Mouse (Mus musculus): ENCODE data around the gene Larp4. TPM values are rescaled to one million over a fixed set of nuclear protein-coding genes. Genes with fewer than 3 reads are reported as not detected.

Larp4 gene
- total RNA-seq, 2 experiments from 2014 or later, result 52.3 to 56.8 TPM

DNA sequence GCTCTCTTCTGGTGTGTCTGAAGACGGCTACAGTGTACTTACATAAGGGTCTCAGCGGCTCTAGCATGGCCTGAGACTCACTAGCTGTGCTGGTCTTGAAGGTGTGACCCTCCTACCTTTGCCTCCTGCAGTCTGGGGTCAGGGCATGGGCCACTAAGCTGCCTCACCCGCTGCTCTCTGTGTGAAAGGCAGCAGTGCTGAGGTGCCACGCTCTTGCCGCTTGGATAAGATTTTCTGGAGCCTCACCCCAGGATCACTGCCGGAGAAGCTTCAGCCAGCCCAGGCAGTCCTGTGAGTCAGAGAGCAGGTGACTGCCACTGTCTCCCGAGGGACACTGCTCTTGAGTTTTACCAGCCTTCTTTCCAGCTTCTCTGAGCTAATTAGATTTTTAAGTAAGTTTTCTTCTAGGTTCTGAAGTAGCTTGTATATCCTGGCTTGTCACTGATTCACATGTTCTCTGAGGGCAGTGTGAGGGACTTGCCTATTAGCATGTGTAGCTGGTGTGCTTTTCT, 86.6 kb downstream of the Larp4 start:
- no peak for DNase-seq (ENCODE audit: low spot score in 2 of 2)

DNA sequence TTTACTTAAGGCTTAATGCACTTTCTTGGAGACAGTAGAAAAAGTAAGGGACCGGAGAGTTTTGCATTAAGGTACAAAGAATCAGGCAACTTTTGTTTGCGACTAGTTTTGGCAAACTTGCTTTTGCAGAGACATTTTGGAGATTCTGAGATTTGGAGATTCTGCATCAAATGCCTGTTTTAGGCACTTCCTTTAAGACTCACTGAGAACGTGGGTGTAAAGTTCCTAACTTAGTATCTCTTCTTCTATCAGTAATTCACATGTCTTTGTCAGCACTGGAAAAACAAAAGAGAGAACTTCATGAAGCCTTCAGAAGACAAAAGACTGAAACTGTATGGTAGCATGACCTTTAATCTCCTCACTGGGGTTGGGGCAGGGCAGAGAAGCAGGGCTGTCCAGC, 87.8 kb downstream of the Larp4 start:
- no peak for DNase-seq (ENCODE audit: low spot score in 2 of 2)

DNA sequence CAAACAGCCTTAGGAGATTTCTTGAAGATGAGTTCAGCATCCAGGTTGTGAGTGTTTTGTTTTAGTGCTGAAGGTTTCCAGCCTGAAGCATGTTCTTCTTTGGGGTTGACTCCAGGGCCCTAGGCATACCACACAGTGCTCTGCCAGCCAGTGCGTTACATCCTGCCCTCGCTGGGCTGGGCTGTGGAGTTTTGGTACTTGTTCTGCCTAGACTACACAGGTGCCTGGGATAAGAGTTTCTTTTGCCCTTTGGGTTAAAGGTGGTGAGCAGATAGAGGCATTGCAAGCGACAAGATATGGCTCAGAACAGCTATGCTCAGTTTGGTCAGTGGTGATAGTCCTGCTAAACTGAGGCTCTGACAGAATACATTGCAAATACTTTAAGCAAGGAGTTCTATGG, 88.3 kb downstream of the Larp4 start:
- no peak for DNase-seq (ENCODE audit: low spot score in 2 of 2)

DNA sequence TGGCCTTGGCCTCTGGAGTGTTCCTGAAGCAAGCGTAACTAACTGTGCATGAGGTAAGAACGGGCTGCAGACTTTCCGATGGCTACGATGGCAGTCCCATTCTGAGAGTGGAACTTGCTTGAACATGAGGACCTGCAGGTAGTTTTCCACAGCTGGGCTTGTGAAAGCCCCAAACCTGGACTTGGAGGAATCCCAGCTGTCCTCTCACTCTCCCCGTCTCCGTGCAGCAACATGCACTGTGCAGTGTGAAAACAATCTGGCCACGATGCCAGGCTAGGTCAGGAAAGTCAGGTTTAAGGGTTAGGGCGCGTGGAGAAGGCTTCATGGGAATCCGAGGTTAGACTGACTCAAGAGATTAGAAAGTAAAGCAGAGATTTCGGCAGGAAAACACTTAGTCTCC, 89.0 kb downstream of the Larp4 start:
- no peak for DNase-seq (ENCODE audit: low spot score in 2 of 2)

DNA sequence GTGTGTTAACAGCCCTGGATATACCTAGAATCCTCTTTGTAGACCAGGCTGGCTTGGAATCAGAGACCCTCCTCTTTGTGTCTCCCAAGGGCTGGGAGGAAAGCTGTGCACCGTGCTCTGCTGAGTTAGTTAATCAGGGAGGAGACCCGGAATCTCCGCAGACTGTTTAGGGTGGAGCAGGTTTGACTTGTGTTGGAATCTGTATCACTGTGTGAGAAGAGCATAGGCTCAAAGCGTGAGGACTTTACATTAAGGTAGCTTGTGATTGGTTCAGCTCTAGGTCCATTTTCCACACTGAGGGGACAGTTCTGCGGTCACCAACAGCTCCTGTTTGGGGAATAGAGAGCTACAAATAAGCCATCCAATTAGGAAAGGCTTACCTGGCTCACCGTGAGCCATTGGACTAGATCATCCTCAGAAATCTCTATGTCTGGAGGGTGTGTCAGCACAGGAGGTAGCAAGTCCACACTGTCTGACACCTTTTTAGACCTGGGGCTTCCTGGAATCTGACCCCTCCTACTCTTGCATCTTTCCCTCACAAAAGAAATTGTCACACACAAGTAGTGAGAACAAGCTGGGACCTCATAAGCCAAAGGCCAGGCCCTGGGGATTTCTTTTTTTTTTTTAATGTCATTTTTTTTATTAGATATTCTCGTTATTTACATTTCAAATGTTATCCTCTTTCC, 89.9 kb downstream of the Larp4 start:
- DNase-seq (ENCODE audit: low spot score in 2 of 2), result no peak

DNA sequence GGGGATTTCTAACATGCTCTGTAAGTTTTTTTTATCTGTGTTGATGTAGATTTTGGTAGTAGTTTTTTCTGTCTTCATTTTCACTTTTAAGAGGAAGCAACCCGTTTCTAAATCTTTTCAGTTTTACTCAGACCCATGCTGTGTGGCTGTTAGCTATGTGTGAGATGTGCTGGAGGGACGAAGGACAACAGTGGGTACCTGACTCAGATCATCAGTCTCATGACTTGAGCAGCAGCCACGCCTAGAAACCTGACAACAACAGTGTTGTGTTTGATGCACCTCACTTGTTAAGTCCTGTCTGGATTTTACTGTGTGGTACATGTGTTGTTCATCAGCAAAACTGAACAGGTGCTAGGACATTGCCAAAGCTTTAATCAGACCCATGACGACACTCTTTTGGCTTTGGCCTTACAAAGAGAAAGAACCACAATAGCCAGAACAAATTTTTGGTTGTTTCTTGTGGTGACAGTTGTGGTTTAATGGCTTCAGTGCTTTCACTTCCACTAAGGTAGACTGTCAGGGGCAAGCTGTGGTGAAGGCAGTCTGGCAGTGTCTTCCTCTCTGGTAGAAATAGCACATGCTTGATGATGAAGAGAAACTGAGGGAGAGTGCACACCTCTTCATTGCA, 90.8 kb downstream of the Larp4 start:
- no peak for DNase-seq (ENCODE audit: low spot score in 2 of 2)

DNA sequence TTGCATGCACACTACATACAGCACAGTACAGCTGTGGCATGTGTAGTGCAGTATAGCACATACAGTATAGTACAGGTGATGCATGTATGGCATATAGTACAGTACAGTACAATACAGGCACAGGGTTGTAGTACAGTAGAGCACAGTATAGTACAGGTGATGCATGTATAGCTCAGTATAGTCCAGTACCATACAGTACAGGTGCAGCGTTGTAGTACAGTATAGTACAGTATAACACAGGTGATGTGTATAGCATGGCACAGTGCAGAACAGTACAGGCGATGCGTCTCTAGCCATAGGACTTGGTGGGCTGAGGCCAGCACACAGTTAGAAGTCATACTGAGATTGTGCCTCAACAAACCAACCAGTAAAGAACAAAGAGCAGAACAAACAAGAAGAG, 91.5 kb downstream of the Larp4 start:
- DNase-seq (ENCODE audit: low spot score in 2 of 2), result no peak

DNA sequence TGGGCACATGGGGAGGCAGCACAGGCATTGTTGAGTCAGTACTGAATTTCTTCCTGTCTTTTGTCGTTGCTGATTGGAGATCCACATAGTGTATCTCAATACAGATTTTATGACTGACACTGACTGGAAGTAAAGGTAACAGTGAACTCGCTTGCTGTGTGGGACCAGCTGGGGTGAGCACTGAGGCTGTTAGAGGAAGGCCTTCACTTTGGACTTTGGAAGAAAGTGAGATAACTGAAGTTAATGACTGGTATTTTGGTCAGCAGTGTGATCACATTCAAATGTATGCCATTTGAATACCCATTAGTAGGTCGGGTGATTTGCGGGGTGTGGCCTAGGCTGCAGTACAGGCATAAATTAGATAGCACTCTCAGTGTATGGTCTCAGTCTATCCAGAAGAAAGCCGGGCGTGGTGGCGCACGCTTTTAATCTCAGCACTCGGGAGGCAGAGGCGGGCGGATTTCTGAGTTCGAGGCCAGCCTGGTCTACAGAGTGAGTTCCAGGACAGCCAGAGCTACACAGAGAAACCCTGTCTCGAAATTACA, 93.4 kb downstream of the Larp4 start:
- DNase-seq (ENCODE audit: low spot score in 2 of 2), result no peak

Other genes starting within 250 kb of the Larp4 start
- gene Cox14, start 244.4 kb upstream of the Larp4 start, total RNA-seq (2021), result 100 to 1,000 TPM; 124 to 129 TPM
- 10 to 100 TPM; 32.6 to 39.3 TPM for gene Cers5, start 197.2 kb upstream of the Larp4 start, total RNA-seq (2021)
- 10 to 100 TPM; 18.6 to 18.7 TPM for gene Lima1, start 94.6 kb upstream of the Larp4 start, total RNA-seq (2021)
- gene Fam186a, start 3.0 kb upstream of the Larp4 start, total RNA-seq (2021), result under 1 TPM; 0.02 to 0.07 TPM
- gene Dip2b, start 68.6 kb downstream of the Larp4 start, total RNA-seq (2021), result 10 to 100 TPM; 53.8 to 54.2 TPM

All from layer of hippocampus, postnatal 14 days (tissue).